In the genomic region with DNA sequence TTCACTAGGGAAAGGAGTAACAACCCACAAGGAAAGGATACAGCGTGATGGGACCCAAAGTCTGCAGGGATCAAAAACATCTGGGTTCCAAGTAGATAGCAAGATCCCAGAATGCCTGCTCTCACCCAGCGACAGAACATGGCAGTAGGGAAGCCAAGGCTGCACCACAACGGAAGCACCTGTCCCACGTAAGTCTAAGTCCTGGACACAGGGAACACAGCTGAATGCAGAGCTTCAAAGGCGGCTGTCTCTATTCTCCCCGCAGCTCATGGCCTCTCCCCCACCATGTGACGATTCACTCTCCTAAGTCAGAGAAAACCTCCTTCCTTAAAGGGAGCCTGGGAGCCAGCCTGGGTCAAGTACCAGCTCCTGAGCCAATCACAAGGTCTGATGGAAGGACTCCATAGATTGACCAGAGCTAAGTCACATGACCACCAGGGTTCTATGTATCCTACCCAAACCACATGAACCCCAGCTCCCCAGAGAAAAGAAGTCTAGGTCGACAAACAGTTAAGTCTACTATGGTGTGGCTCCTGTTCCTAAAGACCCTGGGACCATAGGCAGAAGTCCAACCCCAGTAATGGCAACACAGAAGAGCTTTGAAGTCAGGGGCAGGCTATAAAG, we compare ENCODE assay signal across 9 mouse cellular contexts. TPM values are rescaled to one million over a fixed set of nuclear protein-coding genes. Genes with fewer than 3 reads are reported as not detected.
DNase-seq lines count a peak whose midpoint lies in the region; ATAC-seq and TF ChIP-seq lines count a peak whose summit lies in the region.
"Had no signal": no experiment of that assay in that cellular context is flagged by ENCODE, and none has a peak within 500 bp of the region (broad histone marks: within the 10 kb centered on the region; RNA-seq: fewer than 3 reads in every experiment).

No protein-coding gene starts in this region.

- no peak for ATAC-seq in heart, embryonic 16.5 days (replicated peaks; ENCODE audit: extremely low read depth, insufficient read depth, low FRiP score)
- ATAC-seq in lung, embryonic 14.5 days (ENCODE audit: insufficient read depth) = peak; percentile 39; the same call in 1 of the 2 replicates
- no peak for ATAC-seq in neural tube, embryonic 15.5 days (ENCODE audit: low FRiP score)

- H3K4me1 ChIP-seq in heart, embryonic 16.5 days (ENCODE audit: control insufficient read depth, insufficient read depth, low read length) = peaks cover 40% of the 10 kb centered on the region
- H3K4me1 ChIP-seq in lung, embryonic 14.5 days (ENCODE audit: insufficient read depth) = 0 out of 2 replicates have a peak, but pooled peaks cover 7% of the 10 kb centered on the region
- H3K4me1 ChIP-seq in embryonic fibroblast, embryonic 13.5 days (ENCODE audit: control insufficient read depth, insufficient read depth, low read length) = peaks cover 28% of the 10 kb centered on the region
- H3K4me1 ChIP-seq in neural tube, embryonic 15.5 days = 0 out of 2 replicates have a peak, but pooled peaks cover 3% of the 10 kb centered on the region

- H3K4me3 ChIP-seq in heart, embryonic 16.5 days (ENCODE audit: low read length) = no peak overlapping the region
- no peak overlapping the region for H3K4me3 ChIP-seq in lung, embryonic 14.5 days (ENCODE audit: low read depth, low read length)
- no peak overlapping the region for H3K4me3 ChIP-seq in embryonic fibroblast, embryonic 13.5 days (ENCODE audit: insufficient read depth, low read length)
- no peak overlapping the region for H3K4me3 ChIP-seq in neural tube, embryonic 15.5 days (replicated peaks)
- H3K4me3 ChIP-seq: erythroblast, embryonic 14.5 days; midbrain, embryonic 12.5 days had no signal

- H3K36me3 ChIP-seq in heart, embryonic 16.5 days (ENCODE audit: control insufficient read depth, insufficient read depth) = peaks cover 5% of the 10 kb centered on the region; the same call in 1 of the 2 replicates
- H3K36me3 ChIP-seq in lung, embryonic 14.5 days (ENCODE audit: insufficient read depth) = no peaks in the 10 kb centered on the region
- no peaks in the 10 kb centered on the region for H3K36me3 ChIP-seq in neural tube, embryonic 15.5 days
- H3K36me3 ChIP-seq: midbrain, embryonic 12.5 days had no signal

- no peaks in the 10 kb centered on the region for H3K27me3 ChIP-seq in heart, embryonic 16.5 days (ENCODE audit: control insufficient read depth, insufficient read depth, low read length)
- no peaks in the 10 kb centered on the region for H3K27me3 ChIP-seq in lung, embryonic 14.5 days (ENCODE audit: insufficient read depth, low read length)
- H3K27me3 ChIP-seq in neural tube, embryonic 15.5 days (replicated peaks) = no peaks in the 10 kb centered on the region
- H3K27me3 ChIP-seq: midbrain, embryonic 12.5 days had no signal

- H3K9me3 ChIP-seq in heart, embryonic 16.5 days (replicated peaks; ENCODE audit: control insufficient read depth, low read length) = peaks cover 5% of the 10 kb centered on the region; the same call in 1 of the 2 replicates
- H3K9me3 ChIP-seq in lung, embryonic 14.5 days (ENCODE audit: low read depth, low read length) = no peaks in the 10 kb centered on the region
- no peaks in the 10 kb centered on the region for H3K9me3 ChIP-seq in neural tube, embryonic 15.5 days (replicated peaks)

- 84% methylated on average over 8 of the region's 8 CpGs for WGBS in heart, embryonic 16.5 days
- WGBS in lung, embryonic 14.5 days = 75% methylated on average over 8 of the region's 8 CpGs
- 83% methylated on average over 8 of the region's 8 CpGs for WGBS in neural tube, embryonic 15.5 days

- no peak for TF ChIP-seq CTCF in lung, embryonic 14.5 days (IDR thresholded peaks at IDR 0.05; ENCODE audit: low read depth)
- TF ChIP-seq CTCF in embryonic fibroblast, embryonic 13.5 days (IDR thresholded peaks at IDR 0.05; ENCODE audit: borderline replicate concordance, insufficient read depth, low read length) = no peak

- no peak for TF ChIP-seq POLR2A in embryonic fibroblast, embryonic 13.5 days (IDR thresholded peaks at IDR 0.05; ENCODE audit: low read depth, low read length)

- H3K27ac ChIP-seq in heart, embryonic 16.5 days (ENCODE audit: low read length) = peak overlapping the region; percentile 86
- H3K27ac ChIP-seq in lung, embryonic 14.5 days (ENCODE audit: low read depth) = peak overlapping the region; percentile 56; the same call in 1 of the 2 replicates
- peak overlapping the region; percentile 21 for H3K27ac ChIP-seq in embryonic fibroblast, embryonic 13.5 days (ENCODE audit: insufficient read depth, low read length)
- H3K27ac ChIP-seq in neural tube, embryonic 15.5 days (replicated peaks) = peak overlapping the region; percentile 37; the same call in 1 of the 2 replicates
- H3K27ac ChIP-seq: midbrain, embryonic 12.5 days had no signal

- H3K4me2 ChIP-seq in heart, embryonic 16.5 days (ENCODE audit: low read depth, low read length) = no peak overlapping the region
- H3K4me2 ChIP-seq in lung, embryonic 14.5 days = no peak overlapping the region
- H3K4me2 ChIP-seq in neural tube, embryonic 15.5 days = no peak overlapping the region
- H3K4me2 ChIP-seq: midbrain, embryonic 12.5 days had no signal

- no peak for DNase-seq in heart, postnatal 10 days
- no peak for DNase-seq in lung, embryonic 14.5 days
- DNase-seq in lung, postnatal 36 days = no peak
- no peak for DNase-seq in left cerebral cortex, adult 8-10 months (ENCODE audit: low spot score in 2 of 2)

- intact Hi-C loops in heart, postnatal 10 days (cut with DNase I) = no loop called here

- no peak overlapping the region for H3K9ac ChIP-seq in heart, embryonic 16.5 days (ENCODE audit: low read length)
- no peak overlapping the region for H3K9ac ChIP-seq in lung, embryonic 14.5 days
- no peak overlapping the region for H3K9ac ChIP-seq in neural tube, embryonic 15.5 days (replicated peaks)
- H3K9ac ChIP-seq: midbrain, embryonic 12.5 days had no signal

RNA-seq across cellular contexts. Expression of gene Tec, which starts 11.9 kb away (rescaled TPM):
- 17.9 and 23.0 TPM in 2 replicates for polyA plus RNA-seq in heart, embryonic 16.5 days (2015; fragmentation: Nextera tagmentation; extraction: Ambion mirVana)
- total RNA-seq in heart, postnatal 10 days (2021) = 10 to 100 TPM in 1 of 2 experiments, 1 to 10 TPM in 1; 8.0 to 10.8 TPM
- 3.5 and 3.8 TPM in 2 replicates for polyA plus RNA-seq in lung, embryonic 14.5 days (2014; fragmentation: Nextera tagmentation; extraction: Ambion mirVana)
- 9.4 and 17.0 TPM in 2 replicates for polyA plus RNA-seq in embryonic fibroblast, embryonic 13.5 days (2011; ENCODE audit: insufficient read length, low read depth, missing spikeins)
- polyA plus RNA-seq in neural tube, embryonic 15.5 days (2015; fragmentation: Nextera tagmentation; extraction: Ambion mirVana) = 8.8 and 11.5 TPM in 2 replicates
- total RNA-seq in left cerebral cortex, adult 8-10 months (2022) = 1 to 10 TPM; 2.4 to 6.6 (median 3.9) TPM
- polyA plus RNA-seq: erythroblast, embryonic 14.5 days had no signal

RNA-seq across cellular contexts. Expression of gene Slain2, which starts 57.7 kb away (rescaled TPM):
- 22.6 and 24.0 TPM in 2 replicates for polyA plus RNA-seq in heart, embryonic 16.5 days (2015; fragmentation: Nextera tagmentation; extraction: Ambion mirVana)
- 100 to 1,000 TPM; 128 to 131 TPM for total RNA-seq in heart, postnatal 10 days (2021)
- polyA plus RNA-seq in lung, embryonic 14.5 days (2014; fragmentation: Nextera tagmentation; extraction: Ambion mirVana) = 23.0 and 25.1 TPM in 2 replicates
- polyA plus RNA-seq in embryonic fibroblast, embryonic 13.5 days (2011; ENCODE audit: insufficient read length, low read depth, missing spikeins) = 59.6 and 62.0 TPM in 2 replicates
- polyA plus RNA-seq in neural tube, embryonic 15.5 days (2015; fragmentation: Nextera tagmentation; extraction: Ambion mirVana) = 15.0 and 15.3 TPM in 2 replicates
- 10 to 100 TPM; 22.9 to 30.2 (median 24.6) TPM for total RNA-seq in left cerebral cortex, adult 8-10 months (2022)

Comparison
In these comparisons a context has a peak if more than half of its experiments do, and no peak if none do; other contexts are left out.
1. H3K27ac ChIP-seq: peak in every context shown above with its lines; median percentile 86 in heart, embryonic 16.5 days; 56 in lung, embryonic 14.5 days; 37 in neural tube, embryonic 15.5 days; 21 in embryonic fibroblast, embryonic 13.5 days.